Mouse (Mus musculus) brain, embryonic 14.5 days (tissue): ENCODE results near the gene 0610010K14Rik.

Source experiments
- CTCF ChIP-seq: fragments of 200-500 bp; IDR thresholded peaks from 2 replicates; pipeline ENCODE4 v1.5.1; 2012; ENCODE audit warnings: inconsistent platforms, mild to moderate bottlenecking, moderate library complexity, borderline replicate concordance; ENCODE audit not compliant: insufficient read depth, insufficient read length; ENCODE audit errors: extremely low read depth
- POLR2A ChIP-seq: fragments of 200-500 bp; IDR thresholded peaks from 2 replicates; pipeline ENCODE4 v1.6.1; 2012; ENCODE audit warnings: mild to moderate bottlenecking, inconsistent platforms, borderline replicate concordance; ENCODE audit not compliant: poor library complexity, insufficient read depth, insufficient read length, severe bottlenecking; ENCODE audit errors: extremely low read depth

- TF ChIP-seq CTCF = no peak
- TF ChIP-seq POLR2A = no peak
Observed at GRCm38 (mm10) chr11:70214191-70214855, 23.4 kb downstream of the 0610010K14Rik start.
